Mouse (Mus musculus) thymus, postnatal 4 days (tissue): ENCODE measurements at regions not wholly inside any gene's neighbourhood (a gene's known extent, or its start where the extent isn't known, plus 50 kb on each side); places are given as distances from the start of the nearest gene placed in this dataset.

ENCODE experiments used
- DNase-seq: peaks from one replicate; pipeline ENCODE4 v3.0.0; 2021

DNA sequence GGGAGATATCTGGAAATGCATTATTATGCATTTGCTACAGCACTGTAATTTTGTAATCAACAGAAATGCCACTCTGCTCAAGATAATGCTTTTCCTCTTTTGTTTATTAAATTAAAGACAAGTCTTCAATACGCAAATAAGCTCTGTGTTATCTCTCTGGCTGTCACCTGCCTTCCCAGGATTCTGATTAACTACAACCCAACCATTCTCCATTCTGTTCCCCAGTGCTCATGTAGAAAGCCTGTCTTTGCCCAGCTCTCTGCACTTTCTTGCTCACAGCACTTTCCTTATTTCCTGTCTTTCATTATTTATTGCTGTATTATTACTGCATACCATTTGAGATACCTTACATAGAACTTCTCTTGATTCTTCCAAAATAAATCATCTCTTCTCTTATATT, 525.6 kb downstream of the Cd109 start:
- DNase-seq: no peak

GRCm38 (mm10) chr9:79146004-79146403, 530.7 kb downstream of the Cd109 start:
- no peak for DNase-seq

- DNase-seq: no peak
These were observed 550.2 kb downstream of the Cd109 start for GRCm38 (mm10) chr9:79165596-79165995.

- DNase-seq: no peak
These were observed 545.6 kb downstream of the Col12a1 start for GRCm38 (mm10) chr9:79173036-79173435.

DNA sequence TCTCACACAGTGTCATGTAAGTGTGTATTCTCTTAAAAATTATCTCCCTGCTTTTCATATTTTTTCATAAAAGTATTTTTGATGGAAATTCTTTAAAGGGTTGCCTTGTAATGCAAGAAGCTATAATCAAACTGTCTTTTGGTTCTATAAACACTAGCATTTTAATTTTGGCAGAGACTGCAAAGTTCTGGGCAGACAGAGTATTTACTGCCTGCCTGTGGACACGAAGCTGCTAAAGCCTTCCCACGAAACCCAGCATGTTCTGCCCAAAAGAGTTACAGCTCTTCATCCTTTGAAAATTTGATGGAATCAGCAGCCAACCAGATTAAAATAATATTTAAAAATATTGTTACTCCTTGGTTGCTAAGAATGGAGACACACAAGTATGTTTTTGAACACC, 538.7 kb downstream of the Col12a1 start:
- no peak for DNase-seq

DNA sequence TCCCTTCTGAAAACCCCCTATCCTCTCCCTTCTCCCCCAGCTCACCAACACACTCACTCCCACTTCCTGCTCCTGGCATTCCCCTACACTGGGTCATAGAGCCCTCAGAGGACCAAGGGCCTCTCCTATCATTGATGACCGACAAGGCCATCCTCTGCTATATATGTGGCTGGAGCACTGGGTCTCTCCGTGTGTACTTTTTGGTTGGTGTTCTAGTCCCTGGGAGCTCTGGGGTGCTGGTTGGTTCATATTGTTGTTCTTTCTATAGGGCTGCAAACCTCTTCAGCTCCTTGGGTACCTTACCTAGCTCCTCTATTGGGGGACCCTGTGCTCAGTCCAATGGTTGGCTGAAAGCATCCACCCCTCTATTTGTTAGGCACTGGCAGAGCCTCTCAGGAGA, 523.2 kb downstream of the Col12a1 start:
- DNase-seq: no peak

DNA sequence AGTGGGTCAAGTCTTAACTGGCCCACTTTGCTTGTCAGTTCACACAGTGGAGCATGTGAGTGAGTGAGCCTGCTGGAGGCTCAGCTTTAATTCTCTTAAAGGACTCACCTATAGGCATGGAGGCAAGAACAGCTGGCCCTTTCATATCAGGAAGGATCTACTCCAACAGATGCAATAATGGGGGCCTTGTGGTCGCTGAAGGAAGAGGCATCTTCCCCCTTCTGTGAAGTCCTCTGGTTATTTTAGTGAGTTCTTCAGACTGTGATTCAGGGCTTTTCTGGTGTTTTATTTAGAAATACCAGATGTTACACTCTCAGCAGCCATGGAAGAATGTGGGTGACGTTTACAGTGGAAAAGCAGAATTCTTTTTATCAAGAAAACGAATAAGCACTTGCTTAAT, 516.9 kb downstream of the Col12a1 start:
- no peak for DNase-seq

DNA sequence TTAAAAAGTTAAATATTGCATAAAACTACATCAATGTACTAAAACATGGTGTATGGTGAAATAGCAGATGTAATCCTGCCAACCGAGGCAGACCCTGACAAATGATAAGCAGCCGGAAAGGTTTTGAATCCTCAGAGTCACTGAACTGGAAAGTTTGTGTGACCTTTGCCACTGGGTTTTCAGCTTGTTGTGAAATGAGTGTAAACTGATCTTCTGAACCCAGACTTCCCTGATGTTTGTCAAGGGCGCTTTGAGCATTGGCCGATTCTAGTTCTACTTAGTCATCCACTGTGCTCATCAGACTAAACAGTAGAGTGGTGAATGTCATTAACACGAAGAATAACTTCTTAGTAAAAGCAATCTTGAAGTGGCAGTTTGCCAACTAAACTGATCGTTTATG, 505.3 kb downstream of the Col12a1 start:
- no peak for DNase-seq

DNA sequence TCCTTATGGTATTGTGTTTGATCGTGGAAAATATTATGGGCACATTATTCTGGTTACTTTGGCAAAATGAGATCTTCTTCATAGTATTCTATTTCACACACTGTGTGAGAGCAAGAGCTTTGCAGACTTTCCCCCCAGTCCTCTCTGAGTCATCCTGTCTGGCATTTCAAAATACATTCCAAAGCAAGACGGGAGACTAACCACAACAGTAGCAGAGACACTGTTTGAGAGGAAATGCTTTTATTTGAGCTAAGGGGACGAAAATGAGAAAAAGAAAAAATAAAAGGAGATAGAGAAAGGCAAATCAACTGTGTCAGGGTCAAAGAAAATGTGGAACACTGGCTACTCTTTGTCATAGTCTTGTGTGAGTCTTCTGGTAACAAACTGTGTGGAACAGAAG, 502.6 kb downstream of the Col12a1 start:
- no peak for DNase-seq

GRCm38 (mm10) chr9:79216432-79216831, 502.2 kb downstream of the Col12a1 start:
- no peak for DNase-seq

GRCm38 (mm10) chr9:79233081-79233480, 485.6 kb downstream of the Col12a1 start:
- no peak for DNase-seq

DNA sequence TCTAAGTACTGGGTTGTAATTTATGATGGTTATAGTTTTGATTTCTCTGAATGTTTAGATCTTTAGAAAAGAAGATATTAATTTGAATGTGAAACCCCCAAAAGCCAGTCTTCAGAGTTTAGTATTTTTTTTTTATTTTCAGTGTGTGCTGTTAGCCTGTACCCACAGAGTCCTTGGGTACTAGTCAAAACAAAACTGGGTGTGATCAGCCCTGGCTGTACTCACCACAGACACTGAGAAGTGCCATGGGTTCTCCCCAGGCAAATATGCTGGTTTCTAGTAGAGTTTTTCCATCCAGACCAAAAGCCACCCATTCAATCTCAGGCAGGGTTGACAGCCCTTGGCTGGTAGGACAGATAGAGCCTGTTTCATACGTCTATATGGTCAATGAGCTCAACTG, 484.9 kb downstream of the Col12a1 start:
- no peak for DNase-seq

- DNase-seq: no peak
These were observed 448.9 kb downstream of the Col12a1 start for GRCm38 (mm10) chr9:79269646-79270213.

- DNase-seq: no peak
These were observed 448.4 kb downstream of the Col12a1 start for GRCm38 (mm10) chr9:79270256-79270655.

DNA sequence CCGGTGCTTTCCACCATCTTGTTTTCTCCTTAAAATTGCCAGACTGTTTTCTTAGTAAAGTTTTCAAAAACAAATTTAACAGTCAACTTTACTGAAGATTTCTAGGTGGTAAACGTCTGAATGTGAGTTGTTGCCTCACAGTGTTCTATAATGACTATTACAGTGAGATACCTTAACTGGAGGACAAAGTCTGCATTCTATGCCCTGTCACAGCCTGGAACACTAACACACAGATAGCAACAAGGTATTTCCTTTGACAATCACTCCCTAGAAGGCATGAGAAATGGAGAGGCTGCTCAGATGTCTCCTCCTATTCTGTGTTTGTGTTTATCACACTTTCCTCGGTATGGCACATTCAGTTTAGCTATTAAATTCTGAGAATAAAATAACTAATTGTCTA, 430.8 kb downstream of the Col12a1 start:
- no peak for DNase-seq

GRCm38 (mm10) chr9:79295306-79295705, 423.3 kb downstream of the Col12a1 start:
- no peak for DNase-seq

DNA sequence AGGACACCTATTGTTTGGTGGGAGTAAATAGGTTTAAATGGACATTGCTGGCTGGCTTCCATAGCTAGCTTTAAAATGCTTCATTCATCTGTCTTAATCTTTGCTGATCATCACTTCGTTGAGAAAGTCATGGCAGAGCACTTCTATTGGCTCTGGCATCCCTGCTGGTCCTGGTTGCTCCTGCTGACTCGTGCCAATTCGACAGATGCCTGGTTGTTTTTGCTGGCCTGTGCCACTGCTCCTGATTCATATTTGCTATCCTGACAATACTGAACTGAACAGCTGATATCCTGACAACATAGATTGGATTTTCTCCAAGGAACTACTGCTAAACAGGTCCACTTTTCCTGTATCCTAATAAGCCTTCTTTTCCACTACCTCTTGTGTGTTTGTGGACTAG, 417.1 kb downstream of the Col12a1 start:
- DNase-seq: no peak

DNA sequence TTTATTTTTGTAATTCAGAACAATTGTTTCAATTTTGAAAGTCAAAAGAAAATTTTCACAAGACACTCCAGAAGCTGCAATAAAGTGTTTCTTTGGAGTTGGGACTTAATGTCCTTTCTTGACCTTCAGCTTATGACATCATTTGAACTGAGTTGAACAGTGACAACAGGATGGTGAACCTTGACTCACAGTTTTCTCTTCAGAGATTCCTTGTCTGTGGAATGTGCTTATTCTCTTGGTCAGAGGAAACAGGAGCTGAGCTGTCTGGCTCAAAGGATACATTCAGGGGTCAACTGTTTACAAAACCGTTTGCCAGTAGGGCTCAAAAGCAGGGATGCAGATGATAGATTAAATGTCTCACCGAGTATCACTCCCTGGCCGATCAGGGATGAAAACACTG, 408.0 kb downstream of the Col12a1 start:
- DNase-seq: no peak

DNA sequence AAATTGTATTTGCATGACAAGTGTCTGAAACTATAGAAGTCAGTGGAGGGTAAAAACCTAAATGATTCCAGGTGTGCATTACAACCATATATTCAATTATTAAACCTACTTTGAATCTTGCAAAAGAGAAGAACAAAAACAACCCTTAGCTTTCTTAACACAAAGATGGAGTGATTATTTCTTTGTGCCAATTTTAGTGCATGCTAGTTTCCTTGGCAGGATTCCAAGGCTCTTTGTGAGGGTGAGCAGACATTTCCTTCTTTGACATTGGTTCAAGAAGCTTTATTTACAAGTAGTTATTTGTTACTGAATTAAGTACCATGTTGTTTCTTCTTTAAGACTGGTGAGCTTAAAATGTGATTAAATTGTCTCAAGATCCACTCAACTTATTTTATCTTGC, 401.2 kb downstream of the Col12a1 start:
- no peak for DNase-seq

GRCm38 (mm10) chr9:79346371-79347096, 372.1 kb downstream of the Col12a1 start:
- DNase-seq: no peak

- no peak for DNase-seq
These were observed 326.6 kb downstream of the Col12a1 start for GRCm38 (mm10) chr9:79392020-79392419.

DNA sequence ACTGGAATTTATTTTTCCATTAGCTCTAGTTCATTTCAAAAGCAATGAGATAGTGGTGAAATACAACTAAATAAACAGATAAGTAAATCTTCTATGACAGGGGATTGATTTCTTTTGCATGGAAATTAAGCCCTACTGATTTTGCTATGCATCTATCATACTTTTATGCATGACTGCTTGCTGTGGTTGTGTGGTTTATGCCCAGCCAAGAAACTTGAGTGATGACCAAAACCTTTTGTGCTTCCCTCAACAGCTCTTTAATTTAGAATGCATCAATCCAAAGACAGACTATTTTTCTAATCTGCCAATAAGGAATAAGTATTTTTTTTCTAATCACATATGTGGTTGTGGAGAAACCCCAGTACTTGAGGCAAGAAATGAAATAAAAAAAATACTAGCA, 303.6 kb downstream of the Col12a1 start:
- DNase-seq: no peak

DNA sequence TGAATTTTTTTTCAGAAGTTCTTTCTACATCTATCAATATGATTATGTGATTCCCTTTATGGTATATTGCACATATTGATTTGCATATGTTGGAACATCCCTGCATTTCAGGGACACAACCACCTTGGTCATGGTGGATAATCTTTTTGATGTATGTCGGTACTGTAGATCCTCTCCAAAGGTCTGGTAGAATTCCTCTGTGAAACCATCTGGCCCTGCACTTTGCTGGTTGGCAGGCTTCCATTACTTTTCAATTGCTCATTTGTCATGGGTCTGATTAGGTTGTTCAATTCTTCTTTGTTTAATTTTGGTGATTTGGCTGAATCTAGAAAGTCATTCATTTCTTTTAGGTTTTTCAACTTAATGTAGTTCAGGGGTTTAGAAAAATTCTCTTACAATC, 288.2 kb downstream of the Col12a1 start:
- no peak for DNase-seq

- no peak for DNase-seq
These were observed 281.0 kb downstream of the Col12a1 start for GRCm38 (mm10) chr9:79437636-79438035.
